Mouse (Mus musculus) heart, adult 2 months (tissue): ENCODE results near the gene Ttf1. TPM values are rescaled to one million over a fixed set of nuclear protein-coding genes. Genes with fewer than 3 reads are reported as not detected.
"Not testable (repeated sequence)": the region's sequence is repeated elsewhere in the genome, so short reads cannot be mapped to it uniquely, and the experiment has no call there.

Experiments used
- DNase-seq, 2 experiments: peaks; one replicate each; pipeline ENCODE4 v3.0.0; 2021
- H3K27ac ChIP-seq: fragments of 200-600 bp; 2 replicates; pipeline ENCODE4 v1.8.1; 2022
- H3K27me3 ChIP-seq: fragments of 200-500 bp; 2 replicates; pipeline ENCODE4 v1.6.1; 2012; ENCODE audit warnings: mild to moderate bottlenecking, low read length, inconsistent platforms, mixed read lengths; ENCODE audit not compliant: control insufficient read depth, insufficient read depth
- H3K36me3 ChIP-seq: fragments of 200-500 bp; 2 replicates; pipeline ENCODE4 v1.6.1; 2012; ENCODE audit warnings: low read length, inconsistent platforms; ENCODE audit not compliant: control insufficient read depth, insufficient read depth
- H3K4me1 ChIP-seq: fragments of 200-500 bp; 2 replicates; pipeline ENCODE4 v1.6.1; 2011; ENCODE audit warnings: low read length; ENCODE audit not compliant: control insufficient read depth, insufficient read depth
- H3K4me3 ChIP-seq: fragments of 200-600 bp; 2 replicates; pipeline ENCODE4 v1.8.1; 2022
- H3K79me2 ChIP-seq: fragments of 200-500 bp; replicated peaks from 2 replicates; pipeline ENCODE4 v1.6.1; 2012; ENCODE audit warnings: mild to moderate bottlenecking, inconsistent platforms, low read length, moderate library complexity, mixed read lengths; ENCODE audit not compliant: control insufficient read depth, insufficient read depth
- H3K9ac ChIP-seq: fragments of 200-500 bp; 2 replicates; pipeline ENCODE4 v1.6.1; 2012; ENCODE audit warnings: low read depth, mild to moderate bottlenecking, control low read depth, inconsistent platforms, low read length, mixed read lengths
- CTCF ChIP-seq: fragments of 200-600 bp; IDR thresholded peaks from 2 replicates; pipeline ENCODE4 v1.8.1; 2022; ENCODE audit warnings: antibody characterized with exemption, mild to moderate bottlenecking, moderate library complexity
- EP300 ChIP-seq: fragments of 200-500 bp; IDR thresholded peaks from 2 replicates; pipeline ENCODE4 v1.6.1; 2011; ENCODE audit warnings: low read depth, low read length, control low read depth; ENCODE audit not compliant: insufficient read depth
- POLR2A ChIP-seq: fragments of 200-500 bp; IDR thresholded peaks from 2 replicates; pipeline ENCODE4 v1.6.1; 2011; ENCODE audit warnings: mild to moderate bottlenecking, low read depth, low read length, control low read depth; ENCODE audit not compliant: insufficient read depth
- WGBS: fragments of 180-500 bp; shearing (Covaris S2); methylation state at CpG from one replicate; pipeline ENCODE4 v1.1.7; 2018; 5-methylcytosine and 5-hydroxymethylcytosine counted together
- intact Hi-C: fragments of 180-260 bp; cut with DNase I; formaldehyde crosslinking; loops from one replicate; pipeline ENCODE4 v1.15.1; 2025
- polyA plus RNA-seq: library from polyadenylated mRNA; depleted of rRNA; stranded (reverse); fragments of >200 nt; gene quantifications from 2 replicates; pipeline ENCODE4 v1.2.3, GENCODE M21; 2012
- total RNA-seq, 2 experiments: library from RNA; stranded (reverse); gene quantifications; 2 replicates each; pipeline ENCODE4 v1.2.3; 2021

The Ttf1 gene
- total and polyA plus RNA-seq, 3 experiments, result 3.2 to 7.0 (median 6.1) TPM

DNA sequence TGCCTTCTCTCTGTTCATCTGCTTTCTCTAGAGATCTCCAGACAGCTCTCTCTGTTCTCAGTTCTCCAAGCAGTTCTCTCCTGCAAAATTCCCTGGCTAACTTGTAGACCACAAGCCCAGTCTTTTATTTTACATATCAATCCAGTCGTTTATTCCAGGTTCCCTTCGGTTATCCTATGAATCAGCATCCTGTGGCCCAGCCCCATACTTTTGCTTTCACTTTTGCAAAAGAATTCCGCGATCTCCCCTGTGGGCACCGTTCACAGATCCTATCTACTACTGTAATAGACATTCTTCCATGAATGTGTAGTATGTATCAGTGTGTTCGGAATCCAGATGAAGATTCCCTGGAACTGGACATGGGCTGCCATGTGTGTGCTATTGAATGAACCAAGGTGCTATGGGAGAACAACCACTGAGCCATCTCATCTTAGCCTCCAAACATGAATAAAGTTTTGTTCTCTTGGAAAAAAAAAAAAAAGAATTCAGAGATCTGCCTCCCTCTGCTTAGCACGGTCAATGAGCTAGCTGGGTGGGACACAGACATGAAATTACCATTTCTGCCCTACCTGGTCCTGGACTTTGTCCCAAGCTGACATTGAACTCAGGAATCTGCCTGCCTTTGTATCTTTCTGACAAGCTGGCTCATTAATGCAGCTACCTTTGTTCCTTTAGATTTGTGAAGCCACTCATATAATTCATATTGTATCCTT, 40.9 kb downstream of the Ttf1 start:
- 28% methylated on average over 7 of the region's 7 CpGs for WGBS
- Histone ChIP-seq H3K9ac (peak overlapping the region; percentile 63), H3K4me3 (peak overlapping the region; percentile 37), H3K36me3 (no peaks in the 10 kb centered on the region), H3K27me3 (no peaks in the 10 kb centered on the region), H3K27ac (peak overlapping the region; percentile 12), H3K4me1 (peaks cover 1% of the 10 kb centered on the region; the same call in 1 of the 2 replicates), H3K79me2 (no peaks in the 10 kb centered on the region)
- intact Hi-C loops, result no loop called here
- peak in 1 of 2 experiments; percentile 24 for DNase-seq
- TF ChIP-seq EP300, result no peak
- TF ChIP-seq POLR2A, result no peak
- no peak for TF ChIP-seq CTCF

DNA sequence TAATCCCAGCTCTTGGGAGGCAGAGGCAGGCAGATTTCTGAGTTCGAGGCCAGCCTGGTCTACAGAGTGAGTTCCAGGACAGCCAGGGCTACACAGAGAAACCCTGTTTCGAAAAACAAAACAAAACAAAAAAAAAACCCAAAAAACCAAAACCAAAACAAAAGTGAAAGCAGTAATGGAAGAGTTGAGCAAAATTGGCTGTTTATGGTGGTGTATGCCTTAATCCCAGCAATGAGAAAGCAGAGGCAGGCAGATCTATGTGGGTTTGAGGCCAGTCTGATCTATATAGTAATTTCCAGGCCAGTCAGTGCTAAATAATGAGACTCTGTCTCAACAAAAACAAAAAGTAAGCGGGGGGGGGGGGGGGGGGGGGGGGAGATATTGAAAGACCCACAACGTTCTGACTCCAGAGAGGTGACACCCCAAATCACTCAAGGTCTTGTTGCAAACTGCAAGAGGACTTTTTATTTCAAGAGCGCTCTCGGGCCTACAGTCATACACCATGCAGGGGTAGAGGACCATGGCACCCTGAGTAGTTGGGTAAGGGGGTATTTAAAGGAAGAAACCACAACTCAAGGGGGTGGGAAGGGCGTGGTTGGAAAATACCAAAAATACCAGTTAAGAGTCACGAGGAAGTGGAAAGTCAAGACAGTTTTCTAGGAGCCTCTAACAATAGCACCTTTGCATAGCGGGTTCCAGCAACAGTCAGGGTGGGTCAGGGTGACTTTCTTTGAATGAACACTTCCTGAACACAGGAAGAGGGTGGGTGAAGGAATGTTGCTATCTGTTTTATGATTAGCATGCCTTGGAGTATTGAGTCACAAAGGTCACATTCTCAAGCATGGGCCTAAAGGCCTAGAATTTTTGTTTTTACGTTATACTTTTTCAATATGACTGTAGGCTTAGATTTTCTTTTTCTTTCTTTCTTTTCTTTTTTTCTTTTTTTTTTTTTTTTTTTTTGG, 42.6 kb downstream of the Ttf1 start:
- H3K79me2 ChIP-seq, intact Hi-C loops, H3K27ac ChIP-seq, DNase-seq, H3K4me3 ChIP-seq, H3K4me1 ChIP-seq, H3K36me3 ChIP-seq, H3K9ac ChIP-seq, H3K27me3 ChIP-seq: not testable (repeated sequence)
- WGBS, result 67% methylated on average over 10 of the region's 10 CpGs

DNA sequence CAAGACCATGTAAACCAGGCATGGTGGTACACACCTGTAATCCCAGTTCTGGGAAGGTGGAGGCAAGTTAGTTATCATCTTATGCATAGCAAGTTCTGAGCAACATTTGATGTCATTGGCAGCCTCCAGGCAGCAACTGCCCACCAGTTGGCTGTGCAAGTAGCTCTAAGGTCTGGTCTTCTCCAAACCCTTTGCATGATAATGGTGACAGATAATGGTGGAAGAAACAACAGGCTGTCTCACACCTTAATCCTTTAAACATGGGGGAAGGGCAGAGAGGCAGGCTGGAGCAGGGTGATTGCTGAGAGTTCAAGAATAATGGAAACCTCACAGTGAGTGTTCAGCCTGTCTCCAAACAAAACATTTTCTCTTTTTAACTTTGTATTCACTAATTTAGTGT, 60.9 kb downstream of the Ttf1 start:
- H3K4me1 ChIP-seq, result no peaks in the 10 kb centered on the region; the same call in 1 of the 2 replicates
- H3K79me2 ChIP-seq, result no peaks in the 10 kb centered on the region
- H3K9ac ChIP-seq, result no peak overlapping the region
- intact Hi-C loops, result loop anchor here (10.0 kb wide), 1 partner anchor 276 kb away; the partner anchor contains the start of genes Ddx31 and Gtf3c4
- H3K27ac ChIP-seq, result no peak overlapping the region
- H3K4me3 ChIP-seq, result no peak overlapping the region
- H3K36me3 ChIP-seq, result peaks cover under 1% of the 10 kb centered on the region; the same call in 1 of the 2 replicates
- no peak for TF ChIP-seq POLR2A
- no peak for DNase-seq
- no peaks in the 10 kb centered on the region for H3K27me3 ChIP-seq

DNA sequence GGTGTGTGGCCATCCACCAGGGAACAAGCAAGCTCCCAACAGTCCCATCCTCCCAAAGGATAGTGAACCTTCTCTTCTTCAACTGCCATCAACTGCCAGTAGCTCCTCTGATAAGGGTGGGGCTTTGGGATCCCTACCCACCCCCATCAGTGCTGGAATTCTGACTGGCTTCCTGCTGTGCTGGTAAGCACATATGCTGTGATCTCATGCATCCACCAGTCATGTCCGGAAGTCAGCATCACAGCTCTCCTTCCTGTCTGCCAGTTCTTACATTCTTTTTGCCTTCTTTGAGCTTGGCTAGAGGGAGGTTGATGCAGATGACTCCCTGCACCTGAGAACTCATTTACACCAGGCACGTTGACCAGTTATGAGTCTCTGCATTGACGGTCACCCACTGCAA, 62.4 kb downstream of the Ttf1 start:
- Histone ChIP-seq H3K4me3 (no peak overlapping the region), H3K4me1 (no peaks in the 10 kb centered on the region; the same call in 1 of the 2 replicates), H3K9ac (no peak overlapping the region), H3K27me3 (no peaks in the 10 kb centered on the region), H3K79me2 (no peaks in the 10 kb centered on the region), H3K27ac (no peak overlapping the region), H3K36me3 (peaks cover 2% of the 10 kb centered on the region; the same call in 1 of the 2 replicates)
- intact Hi-C loops, result loop anchor here (10.0 kb wide), 1 partner anchor 278 kb away; the partner anchor contains the start of genes Ddx31 and Gtf3c4
- DNase-seq, result no peak
- WGBS, result 34% methylated on average over 3 of the region's 3 CpGs
- no peak for TF ChIP-seq EP300
- no peak for TF ChIP-seq CTCF
- no peak for TF ChIP-seq POLR2A

DNA sequence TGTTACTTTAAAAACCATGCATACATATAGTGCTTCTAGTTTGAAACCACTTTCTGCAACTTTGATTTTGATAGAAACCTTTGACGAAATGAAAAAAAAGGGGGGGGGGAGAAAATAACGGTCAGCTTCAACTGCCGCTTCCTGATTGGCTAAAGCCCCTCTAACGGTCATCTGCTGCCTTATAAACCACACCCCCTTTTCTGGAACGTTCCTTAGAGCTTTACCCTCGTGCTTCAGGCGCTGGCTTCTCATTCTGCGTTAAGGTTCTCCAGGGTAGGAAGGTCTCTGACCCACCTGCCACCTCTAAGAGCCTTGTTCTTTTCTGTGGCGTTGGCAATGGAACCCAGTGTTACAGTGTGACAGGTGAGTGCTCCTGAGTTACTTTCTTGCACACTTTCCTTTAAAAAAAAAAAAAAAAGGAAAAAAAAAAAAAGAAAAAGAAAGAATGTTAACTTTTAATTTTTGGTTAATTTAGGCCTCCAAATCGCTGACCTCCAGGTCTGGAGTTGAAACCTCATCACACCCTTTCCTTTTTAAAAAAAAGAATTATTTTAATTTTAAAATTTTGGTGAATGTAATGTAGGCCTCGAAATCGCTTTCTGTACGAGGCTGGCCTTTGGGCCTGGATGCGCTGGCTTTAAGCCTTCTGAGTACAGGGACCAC, 64.0 kb downstream of the Ttf1 start, which contains the start of gene Setx:
Gene Setx, plus strand, starts transcription at position 275 of the 663 bp plus-strand sequence.
- peak within 1 kb of the TSS; percentile 86 for H3K9ac ChIP-seq
- 63% methylated on average over 14 of the region's 14 CpGs for WGBS
- H3K4me3 ChIP-seq, result peak within 1 kb of the TSS; percentile 93
- intact Hi-C loops, result loop anchor here (2.0 to 10.0 kb wide), 3 partner anchors 19 to 279 kb away; partner anchors contain the start of genes Ddx31, Gtf3c4 and Ttf1
- H3K36me3 ChIP-seq, result peaks cover 4% of the 10 kb centered on the region
- no peaks in the 10 kb centered on the region for H3K27me3 ChIP-seq
- no peak for DNase-seq
- H3K27ac ChIP-seq, result peak within 1 kb of the TSS; percentile 93
- TF ChIP-seq EP300 (no peak), POLR2A (no peak), CTCF (no peak)
- H3K79me2 ChIP-seq, result no peaks in the 10 kb centered on the region
- H3K4me1 ChIP-seq, result no peaks in the 10 kb centered on the region; the same call in 1 of the 2 replicates
